Mouse (Mus musculus): ENCODE measurements around the gene Gm5891.
"Not testable (repeated sequence)": the region's sequence is repeated elsewhere in the genome, so short reads cannot be mapped to it uniquely, and the experiment has no call there.

The Gm5891 gene

DNA sequence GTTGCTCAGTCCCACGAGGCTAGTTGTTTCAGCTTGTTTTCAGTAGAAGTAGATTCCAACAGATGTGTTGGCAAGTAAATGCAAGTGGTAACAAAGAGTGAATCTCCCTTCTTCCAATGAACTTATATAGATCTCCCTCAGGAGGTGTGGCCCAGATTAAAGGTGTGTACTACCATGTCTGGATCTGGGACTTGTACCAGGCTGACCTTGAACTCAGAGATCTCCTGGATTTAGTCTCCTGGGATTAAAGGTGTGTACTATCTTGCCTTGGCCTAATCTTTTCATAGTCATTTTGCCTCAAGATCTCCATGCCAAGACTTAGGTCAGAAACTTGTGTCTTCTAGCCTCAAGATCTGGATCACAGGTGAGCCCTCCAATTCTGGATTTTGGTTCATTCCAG, at the start of gene Gm5891:
TSS of gene Gm5891 (minus strand) at position 101 of the 400 bp plus-strand sequence.
- DNase-seq: not testable (repeated sequence)
